Mouse (Mus musculus) liver, adult 2 months (tissue): ENCODE measurements around the gene Exoc3l.
"Not testable (repeated sequence)": the region's sequence is repeated elsewhere in the genome, so short reads cannot be mapped to it uniquely, and the experiment has no call there.

Source experiments
- CTCF ChIP-seq: fragments of 200-500 bp; IDR thresholded peaks from 2 replicates; pipeline ENCODE4 v1.5.1; 2011; ENCODE audit warnings: low read depth, low read length, control low read depth
- POLR2A ChIP-seq: fragments of 200-500 bp; IDR thresholded peaks from 2 replicates; pipeline ENCODE4 v1.6.1; 2011; ENCODE audit warnings: low read length, control low read depth; ENCODE audit not compliant: insufficient read depth; ENCODE audit errors: extremely low read depth

GRCm38 (mm10) chr8:105291364-105291763 is 4.5 kb downstream of the Exoc3l start:
- not testable (repeated sequence) for TF ChIP-seq CTCF, POLR2A
